Mouse (Mus musculus) cerebellum, adult 8-10 months (tissue): ENCODE measurements around the gene Tbx15.
"Not testable (repeated sequence)": the region's sequence is repeated elsewhere in the genome, so short reads cannot be mapped to it uniquely, and the experiment has no call there.

Experiments used
- DNase-seq: peaks from one replicate; pipeline ENCODE4 v3.0.0; 2022

Gene Tbx15

DNA sequence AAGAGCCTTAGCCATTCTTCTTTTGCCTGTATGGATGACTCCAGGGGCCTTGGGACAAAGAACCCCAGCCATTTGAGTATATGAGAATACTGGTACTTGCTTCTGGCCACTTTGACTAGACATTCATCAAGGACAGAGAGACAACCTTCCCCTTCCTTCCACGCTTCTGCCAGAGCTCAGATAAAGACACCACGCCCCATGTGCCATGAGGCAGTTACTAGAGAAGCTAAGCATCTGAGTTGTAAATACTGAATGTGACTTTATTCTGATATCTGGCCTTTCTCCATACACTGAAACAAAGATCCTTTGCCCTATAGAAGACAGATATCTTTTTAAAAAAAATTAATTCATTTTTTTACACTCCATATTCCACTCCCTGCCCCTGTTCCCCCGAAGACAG is 39.5 kb downstream of the Tbx15 start:
- no peak for DNase-seq

DNA sequence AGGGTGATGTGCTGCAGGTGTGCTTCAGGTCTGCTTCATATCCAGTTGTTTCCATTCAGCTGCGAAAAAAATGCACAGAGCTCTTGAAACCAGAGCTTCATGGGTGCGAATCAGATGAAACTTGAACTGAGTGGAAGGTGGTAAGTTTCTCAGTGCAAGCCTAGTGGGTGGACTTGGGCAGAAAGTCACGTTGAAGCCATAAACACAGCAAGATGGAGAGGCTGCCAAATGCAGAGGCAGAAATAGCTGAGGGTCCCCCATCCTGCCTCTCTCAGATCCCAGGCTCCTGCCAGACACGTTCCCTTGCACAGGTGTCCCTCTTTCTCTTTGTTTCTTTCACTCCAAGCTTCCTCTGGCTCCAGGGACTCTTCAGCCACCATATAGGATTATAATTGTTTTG is 41.3 kb downstream of the Tbx15 start:
- no peak for DNase-seq

DNA sequence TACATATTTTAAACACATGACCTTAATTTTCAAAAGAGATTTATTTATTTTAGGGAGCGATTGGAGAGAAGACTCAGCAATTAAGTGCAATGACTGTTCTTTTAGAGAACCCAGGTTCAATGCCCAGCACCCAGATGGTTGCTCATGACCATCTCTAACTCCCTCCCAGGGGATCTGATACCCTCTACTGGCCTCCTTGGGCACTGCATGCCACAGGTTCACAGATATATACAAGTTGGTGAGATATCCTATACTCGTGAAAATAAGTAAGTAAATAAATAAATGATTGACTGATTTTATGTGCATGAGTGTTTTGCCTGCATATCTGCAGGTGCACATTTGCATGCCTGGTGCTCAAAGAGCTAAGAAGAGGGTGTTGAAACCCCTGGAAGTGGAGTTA is 48.1 kb downstream of the Tbx15 start:
- DNase-seq: no peak

DNA sequence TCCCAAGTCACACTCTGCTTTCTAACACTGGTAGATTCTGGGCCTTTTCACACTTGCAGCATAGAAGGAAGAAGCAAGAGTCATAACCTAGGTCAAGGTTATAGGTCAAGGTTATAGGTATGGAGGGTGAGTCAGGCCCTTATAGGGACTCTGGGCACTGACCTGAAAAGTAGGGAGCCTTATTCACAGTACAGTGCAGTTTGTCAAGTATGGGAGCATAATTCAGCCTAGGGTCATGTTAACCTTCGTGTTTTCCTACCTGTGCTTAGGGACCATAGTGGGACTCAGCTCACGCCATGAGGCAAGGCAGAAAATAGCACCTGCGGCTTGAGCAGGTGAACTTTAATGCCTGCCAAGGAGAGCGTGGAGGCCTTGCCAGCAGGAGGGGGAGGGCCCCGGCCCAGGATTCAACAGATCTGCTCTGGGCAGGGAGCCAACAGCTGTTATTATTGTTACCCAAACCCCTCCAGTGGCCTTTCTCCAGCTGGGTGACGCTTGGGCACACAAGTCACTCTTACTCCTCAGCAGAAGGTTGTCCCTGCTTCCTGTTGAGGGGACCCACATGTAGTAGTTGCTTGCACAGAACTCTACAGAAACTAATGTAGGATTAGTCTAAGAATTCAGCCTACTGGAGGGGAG is 50.0 kb downstream of the Tbx15 start:
- DNase-seq: no peak

DNA sequence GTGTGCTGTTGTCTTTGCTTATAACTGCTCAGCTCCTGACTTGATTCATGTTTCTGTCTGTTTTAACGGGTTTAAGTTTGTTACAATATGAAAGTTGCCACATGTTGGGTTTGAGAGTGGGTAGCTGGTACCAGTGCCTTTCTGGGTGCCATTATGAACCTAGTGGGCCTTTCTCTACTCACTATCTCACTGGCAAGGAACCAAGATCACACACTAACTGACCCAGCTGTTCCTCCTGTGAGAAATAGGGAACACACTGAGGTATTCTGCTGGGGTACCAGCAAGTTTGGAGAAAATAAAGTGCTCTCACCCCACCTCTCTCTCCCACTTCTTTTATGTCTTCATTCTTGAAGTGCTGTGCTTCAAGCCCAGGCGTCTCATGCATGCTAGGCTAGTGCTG is 50.7 kb downstream of the Tbx15 start:
- DNase-seq: no peak

DNA sequence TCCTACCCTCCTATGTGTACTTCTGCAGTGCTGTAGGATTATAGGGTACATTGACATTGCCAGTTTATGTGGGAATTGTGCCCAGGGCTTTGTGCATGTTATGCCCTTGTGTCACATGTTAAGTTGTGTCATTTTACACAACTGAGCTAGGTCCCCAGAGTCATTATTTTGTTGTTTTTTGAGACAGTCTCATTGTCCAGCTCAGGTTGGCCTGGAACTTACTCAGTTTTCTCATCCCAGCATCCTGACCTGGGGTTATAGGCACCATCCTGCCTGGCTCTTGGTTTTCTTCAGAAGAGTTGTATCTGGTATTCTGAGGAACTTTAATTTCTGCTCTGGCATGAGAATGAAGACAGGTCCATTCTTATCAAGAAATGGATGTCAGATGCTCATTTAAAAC is 51.2 kb downstream of the Tbx15 start:
- DNase-seq: no peak

DNA sequence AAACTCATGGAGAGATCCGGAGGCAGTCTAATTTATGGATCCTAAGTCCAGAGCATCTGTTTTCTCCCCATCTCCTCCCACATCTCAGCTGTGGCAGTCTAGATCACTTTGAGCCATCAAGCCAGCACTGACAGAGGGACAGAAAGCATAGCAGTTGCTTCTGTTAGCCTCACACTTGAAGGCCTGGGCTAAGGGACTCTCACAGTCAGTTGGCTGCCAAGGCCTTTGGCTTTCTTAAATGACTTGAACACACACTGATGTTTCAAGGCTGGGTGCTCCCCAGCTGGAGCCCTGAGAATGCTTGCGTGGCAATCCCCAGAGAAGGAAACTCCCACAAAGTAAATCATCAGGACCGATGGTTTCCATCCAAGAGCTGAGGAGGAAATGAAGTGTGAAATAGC is 52.4 kb downstream of the Tbx15 start:
- no peak for DNase-seq

DNA sequence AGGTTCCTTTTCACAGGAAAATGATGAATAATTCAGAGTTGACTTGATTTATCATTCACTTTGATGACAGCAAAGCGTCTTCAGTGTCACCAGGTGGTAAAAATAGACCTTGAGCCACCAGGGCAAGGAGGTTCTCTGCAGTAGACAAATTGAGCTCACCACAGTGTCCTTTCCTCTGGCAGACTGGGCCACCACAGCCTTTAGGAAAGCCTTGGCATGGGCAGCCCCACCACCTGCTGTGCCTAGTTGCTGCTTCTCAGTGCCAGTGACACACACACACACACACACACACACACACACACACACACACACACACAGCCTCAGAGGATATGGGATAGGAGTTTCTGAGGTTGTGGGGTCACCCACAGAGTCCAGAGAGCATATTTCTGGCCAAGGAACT is 54.0 kb downstream of the Tbx15 start:
- not testable (repeated sequence) for DNase-seq

DNA sequence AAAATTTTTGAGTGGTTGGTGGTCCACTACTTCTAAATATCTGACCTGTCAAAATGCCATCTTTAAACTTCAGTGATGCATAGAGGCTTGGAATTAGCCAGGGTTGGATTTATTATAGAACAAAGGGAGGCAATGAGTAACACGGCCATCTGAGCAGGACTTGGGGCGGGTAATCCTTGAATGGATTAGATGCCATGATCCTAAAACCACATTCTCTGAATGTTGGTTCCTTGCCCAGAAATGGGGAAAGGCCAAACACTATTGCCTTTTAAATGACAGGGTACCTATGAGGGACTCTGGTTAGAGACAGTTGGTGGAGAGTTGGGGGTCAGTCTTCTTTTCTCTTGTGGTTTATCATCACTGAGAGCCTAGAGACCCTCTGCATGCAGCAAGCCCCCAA is 55.1 kb downstream of the Tbx15 start:
- no peak for DNase-seq

DNA sequence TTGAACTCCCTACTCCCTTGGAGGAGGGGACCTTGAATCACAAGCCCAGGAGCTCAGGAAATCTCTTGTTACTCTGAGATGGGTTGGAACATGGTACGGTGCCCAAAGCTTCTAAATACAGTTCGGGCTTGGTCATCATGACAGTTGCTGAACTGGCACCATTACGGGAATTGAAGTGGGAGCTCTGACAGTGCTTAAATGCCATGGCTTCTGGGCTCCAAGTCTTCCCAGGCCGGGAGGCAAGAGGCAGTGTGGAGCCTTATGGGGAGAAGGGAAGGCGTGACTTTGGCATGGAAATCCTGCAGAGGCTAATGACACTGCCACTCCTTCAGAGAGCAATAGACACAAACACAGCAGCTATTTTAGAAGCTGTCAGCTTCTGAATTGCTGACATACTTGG is 56.0 kb downstream of the Tbx15 start:
- DNase-seq: no peak

DNA sequence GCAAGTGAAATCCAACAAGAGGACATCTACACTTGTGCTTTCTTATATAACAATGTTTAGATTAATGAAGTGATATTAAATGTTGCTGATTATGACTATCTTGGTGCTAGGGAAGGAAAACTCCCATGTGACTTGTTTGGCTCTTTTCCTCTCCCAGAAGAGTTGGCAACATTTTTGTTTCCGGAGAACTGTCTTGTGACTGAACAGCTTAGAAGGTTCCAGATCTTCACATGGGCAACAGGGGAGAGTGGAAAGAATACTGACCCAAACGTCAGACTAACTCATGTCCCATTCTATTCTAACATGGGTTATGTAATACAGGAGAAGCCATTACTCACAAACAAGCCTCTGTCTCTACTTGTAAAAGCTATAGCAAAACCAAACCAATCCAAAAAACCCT is 60.7 kb downstream of the Tbx15 start:
- DNase-seq: no peak

DNA sequence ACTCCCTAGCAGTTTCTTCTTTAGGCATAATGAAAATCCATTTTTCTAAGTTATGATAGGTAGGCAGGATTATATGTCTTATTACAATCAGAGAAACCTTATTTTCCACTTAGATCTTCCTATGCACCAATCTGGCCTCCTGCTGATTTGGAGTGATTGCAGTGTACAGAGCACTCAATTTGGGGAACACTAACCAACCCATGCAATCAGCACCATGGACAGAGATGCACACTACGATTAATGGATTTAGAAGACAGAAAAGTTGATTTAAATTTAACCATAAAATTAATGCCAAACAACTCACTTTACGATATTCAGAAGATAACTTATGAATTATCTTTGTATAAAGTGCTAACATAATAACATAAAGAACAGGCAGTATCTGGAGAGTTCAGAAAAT is 70.7 kb downstream of the Tbx15 start:
- DNase-seq: no peak

DNA sequence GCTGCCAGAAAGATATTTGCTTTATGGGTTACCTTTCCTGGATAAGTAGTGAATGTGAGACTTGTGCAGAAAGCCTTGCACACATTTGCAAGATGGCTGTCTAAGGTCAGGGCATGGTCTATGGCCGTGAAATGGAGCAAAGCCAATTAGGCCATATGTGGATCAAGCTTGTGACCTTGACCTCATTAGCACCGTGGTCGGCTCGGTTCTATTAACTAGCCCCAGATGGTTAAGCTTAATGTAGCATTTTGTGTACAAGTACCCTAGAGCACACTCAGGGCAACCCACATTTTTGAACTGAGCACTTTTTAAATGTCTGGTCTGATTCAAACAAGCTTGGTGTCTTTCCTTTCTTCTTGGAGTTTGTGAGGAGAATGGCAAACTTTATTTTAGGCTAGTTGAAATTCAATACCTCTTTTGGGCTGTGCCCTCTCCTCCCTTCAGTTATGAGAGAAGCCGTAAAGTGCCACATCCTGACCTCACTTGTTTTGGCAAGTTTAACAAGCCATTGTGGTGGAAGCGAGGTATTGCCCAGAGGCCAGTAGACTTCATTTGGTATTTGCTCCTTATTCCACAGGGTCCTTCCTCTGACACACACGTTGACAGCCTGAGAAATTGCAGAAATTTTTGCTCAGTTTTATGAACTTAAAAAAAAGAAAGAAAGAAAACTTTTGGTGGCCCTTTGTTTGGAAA is 71.9 kb downstream of the Tbx15 start:
- no peak for DNase-seq

DNA sequence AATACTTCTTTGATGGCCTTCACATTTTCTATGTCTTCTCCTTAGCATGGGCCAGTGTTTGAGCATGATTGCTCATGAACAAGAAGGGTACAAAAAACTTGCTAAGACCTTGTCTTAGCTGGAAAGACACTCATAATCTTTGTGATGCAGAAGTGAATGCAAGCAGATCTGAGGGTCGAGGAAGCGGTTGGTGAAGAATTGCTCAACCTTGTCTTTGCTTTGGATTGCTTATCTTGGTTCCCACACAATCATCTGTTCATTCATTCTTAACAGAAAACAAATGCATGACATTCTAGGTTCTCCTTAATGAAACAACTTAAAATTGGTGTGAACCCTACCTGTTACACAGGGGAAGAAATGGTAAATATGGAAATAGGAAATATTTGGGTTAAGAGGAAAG is 82.2 kb downstream of the Tbx15 start:
- no peak for DNase-seq

DNA sequence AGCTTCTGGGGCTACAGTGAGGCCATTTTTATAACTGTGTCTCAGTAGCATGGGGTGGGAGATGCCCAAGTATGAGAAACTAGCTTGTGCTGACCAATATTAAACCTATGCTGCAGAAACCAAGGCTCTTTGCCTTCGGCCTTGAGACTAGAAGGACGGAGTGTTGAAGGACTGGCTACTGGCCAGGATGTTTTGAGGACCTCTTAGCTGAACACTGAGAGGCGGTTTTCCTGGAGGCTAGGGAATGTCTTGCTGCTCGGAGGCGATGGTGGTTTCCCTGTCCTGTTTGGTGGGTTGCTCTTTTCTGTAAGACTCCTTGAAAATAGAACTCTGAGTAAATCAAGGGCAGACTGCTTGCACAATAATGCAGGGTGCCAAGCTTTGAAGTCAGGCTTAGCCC is 89.1 kb downstream of the Tbx15 start:
- DNase-seq: no peak

DNA sequence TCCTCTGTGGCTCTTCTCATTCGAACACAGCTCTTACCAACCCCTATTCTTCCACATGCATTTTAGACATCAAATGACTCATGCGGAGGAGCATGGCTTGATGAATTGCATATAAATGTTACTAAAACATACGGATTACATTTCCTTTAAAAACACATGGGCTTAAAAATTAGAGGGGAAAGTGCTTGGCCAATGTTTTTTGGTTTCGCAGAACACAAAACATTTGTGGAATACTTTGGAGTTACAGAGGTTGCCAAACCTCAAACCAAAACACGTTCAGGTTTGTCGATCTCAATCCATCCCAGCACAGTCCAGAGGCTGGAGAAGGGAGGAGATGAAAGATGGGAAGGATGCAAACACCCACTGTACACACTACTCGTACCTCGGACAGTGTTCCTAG is 90.9 kb downstream of the Tbx15 start:
- no peak for DNase-seq

DNA sequence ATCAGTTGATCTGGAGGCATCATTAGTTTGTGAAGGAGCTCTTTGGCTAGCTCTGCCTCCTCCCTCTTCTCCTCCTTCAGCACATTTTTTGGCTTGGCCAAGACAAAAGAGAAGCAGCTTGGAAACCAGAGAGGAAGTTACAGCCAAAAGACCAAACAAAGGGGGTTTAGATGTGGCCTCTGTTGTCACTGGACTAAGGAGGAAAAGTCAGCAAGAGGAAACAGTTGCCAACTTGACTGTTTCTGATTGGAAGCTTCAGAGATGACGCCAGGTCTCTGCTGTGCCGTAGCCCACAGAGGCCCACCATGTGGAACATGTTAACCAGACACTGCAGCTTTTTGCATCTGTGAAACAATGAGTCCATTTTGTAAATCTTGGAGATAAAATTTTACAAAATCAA is 96.7 kb downstream of the Tbx15 start:
- DNase-seq: no peak

DNA sequence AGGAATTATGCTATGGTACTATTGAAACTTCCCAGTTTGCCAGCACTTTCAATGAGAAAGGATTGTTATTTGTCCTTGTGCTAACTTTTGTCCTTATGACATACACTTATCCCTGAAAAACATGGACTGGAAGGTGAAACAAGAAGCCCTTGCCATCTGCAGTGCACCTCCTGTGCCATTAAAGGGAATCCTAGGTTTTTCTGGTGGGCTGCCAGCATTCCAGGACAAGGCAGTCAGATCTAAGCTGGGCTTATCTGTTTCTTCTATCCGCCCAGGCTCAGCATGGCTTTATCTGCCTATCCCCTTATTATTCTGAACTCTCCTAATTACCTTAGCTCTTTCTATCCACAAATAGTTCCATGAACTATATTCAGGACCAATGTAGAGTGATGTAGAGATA is 98.6 kb downstream of the Tbx15 start:
- DNase-seq: no peak

DNA sequence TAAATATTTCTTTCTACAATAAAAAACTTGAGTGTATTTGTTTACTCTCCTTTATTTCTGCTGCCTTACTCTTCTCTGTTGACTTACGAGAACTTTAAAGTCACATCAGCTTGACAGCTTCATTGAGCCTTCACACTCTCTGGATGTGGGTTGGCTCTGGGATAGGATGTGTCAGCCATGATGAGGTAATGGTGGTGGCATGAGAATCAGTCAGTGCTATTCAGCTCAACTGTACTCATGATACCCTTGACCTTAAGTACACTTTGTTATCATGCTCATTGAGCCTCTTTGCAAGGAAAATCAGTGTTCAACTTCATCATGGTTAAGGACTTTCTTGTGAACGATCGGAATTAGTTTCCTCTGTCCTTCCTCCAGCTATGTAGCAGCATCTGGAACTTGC is 99.8 kb downstream of the Tbx15 start:
- DNase-seq: no peak

DNA sequence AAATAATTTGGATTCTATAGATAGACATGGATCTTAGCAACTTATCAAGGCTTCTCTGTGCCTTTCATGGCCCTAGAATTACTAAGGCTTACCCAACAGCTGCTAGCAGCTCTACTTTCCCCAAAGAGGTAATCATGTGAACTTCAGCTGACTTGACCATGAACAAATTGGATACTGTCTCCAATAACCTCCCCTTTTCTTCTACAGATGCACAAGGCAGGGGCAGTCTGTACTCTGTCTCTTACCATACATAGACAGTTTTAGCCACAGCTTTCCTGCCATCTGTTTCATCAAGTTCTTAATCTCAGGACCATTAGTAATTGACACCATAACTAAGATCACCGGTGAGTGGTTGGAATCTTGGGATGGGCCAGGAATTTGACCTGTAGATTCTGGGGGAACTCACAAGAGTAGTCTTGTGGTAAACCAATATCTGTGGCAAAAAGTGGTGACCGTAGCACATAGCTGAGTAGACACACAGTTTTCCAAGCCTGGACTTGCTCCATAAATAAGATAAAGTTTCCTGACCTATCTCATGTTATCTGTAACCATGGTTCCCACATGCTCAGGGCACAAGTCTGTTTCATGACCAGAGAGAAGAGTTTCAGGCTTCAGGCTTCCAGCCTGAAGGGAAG is 139.6 kb downstream of the Tbx15 start:
- no peak for DNase-seq

DNA sequence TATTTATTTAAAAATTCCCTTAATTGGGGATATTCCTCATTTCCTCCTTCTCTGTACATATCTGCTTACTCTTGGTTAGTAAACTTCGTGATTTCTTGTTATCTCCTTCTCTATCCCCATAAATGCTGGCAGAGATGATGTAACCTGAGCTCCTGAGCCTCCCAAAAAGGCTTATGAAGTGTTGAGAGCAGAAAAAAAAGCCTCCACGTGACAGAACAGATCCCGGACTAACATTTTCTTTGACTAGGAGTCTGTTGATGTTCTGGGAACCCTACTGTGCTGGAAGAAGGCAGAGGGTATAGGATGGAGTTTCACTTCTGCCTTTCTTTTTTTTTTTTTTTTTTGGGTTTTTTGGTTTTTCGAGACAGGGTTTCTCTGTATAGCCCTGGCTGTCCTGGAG is 146.9 kb downstream of the Tbx15 start:
- DNase-seq: no peak
